Mouse (Mus musculus) urinary bladder, postnatal 0 days (tissue): Measurements from ENCODE around the gene Psmd13. TPM values are rescaled to one million over a fixed set of nuclear protein-coding genes. Genes with fewer than 3 reads are reported as not detected.

Experiments
- polyA plus RNA-seq: library from polyadenylated mRNA; unstranded; fragments of >200 nt; fragmentation: Nextera tagmentation; extraction: Ambion mirVana; gene quantifications from 2 replicates; pipeline ENCODE4 v1.2.1, GENCODE M21; 2015

Psmd13 gene
- 160 and 172 TPM in 2 replicates for polyA plus RNA-seq

GRCm38 (mm10) chr7:140881696-140882468, at the start of gene Psmd13, which contains the start of gene Sirt3:
Gene Psmd13 (plus strand): TSS chr7:140881968.
Gene Sirt3 (minus strand): TSS chr7:140882309.

DNA sequence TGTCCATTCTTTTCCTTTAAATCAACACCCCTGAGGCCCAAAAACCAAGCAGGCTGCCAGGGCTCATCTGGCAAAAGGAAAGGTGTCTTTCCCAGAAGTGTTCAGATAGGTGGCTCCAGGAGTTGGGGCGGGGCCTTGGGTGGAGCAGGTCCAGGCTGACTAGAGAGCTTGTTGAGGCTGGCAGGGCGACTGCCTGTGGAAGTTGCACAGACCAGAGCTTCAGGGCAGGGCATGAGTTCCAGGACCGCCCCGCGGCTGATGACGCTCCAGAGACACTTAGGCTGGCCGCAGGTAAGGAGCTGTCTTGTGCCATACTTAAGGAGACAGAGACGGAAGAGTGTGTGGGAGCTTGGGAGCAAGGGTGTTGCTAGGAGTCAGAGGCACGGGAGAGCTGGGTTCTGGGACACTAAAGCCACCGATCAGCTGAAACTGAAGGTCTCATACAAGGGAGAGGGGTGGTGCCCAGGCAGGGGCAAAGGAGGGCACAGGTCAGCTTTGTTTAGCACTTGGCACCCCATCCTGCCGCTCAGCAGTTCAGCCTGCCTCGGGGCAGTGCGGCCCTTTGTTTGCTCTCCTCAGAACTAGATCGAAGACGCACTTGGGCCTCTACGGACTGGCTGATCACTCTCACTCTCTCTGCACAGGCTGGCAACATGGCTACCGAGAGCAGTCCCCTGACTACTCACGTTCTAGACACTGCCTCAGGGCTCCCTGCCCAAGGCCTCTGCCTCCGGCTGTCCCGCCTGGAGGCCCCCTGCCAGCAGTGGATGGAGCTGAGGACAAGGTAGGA, 46.6 kb upstream of the Psmd13 start, which contains the start of gene Urah:
Urah (plus strand) TSS at position 51 of the 790 bp plus-strand sequence.

GRCm38 (mm10) chr7:140844905-140845665, 36.7 kb upstream of the Psmd13 start, which contains the start of gene Scgb1c1:
Gene Scgb1c1 (plus strand): TSS chr7:140845547.

DNA sequence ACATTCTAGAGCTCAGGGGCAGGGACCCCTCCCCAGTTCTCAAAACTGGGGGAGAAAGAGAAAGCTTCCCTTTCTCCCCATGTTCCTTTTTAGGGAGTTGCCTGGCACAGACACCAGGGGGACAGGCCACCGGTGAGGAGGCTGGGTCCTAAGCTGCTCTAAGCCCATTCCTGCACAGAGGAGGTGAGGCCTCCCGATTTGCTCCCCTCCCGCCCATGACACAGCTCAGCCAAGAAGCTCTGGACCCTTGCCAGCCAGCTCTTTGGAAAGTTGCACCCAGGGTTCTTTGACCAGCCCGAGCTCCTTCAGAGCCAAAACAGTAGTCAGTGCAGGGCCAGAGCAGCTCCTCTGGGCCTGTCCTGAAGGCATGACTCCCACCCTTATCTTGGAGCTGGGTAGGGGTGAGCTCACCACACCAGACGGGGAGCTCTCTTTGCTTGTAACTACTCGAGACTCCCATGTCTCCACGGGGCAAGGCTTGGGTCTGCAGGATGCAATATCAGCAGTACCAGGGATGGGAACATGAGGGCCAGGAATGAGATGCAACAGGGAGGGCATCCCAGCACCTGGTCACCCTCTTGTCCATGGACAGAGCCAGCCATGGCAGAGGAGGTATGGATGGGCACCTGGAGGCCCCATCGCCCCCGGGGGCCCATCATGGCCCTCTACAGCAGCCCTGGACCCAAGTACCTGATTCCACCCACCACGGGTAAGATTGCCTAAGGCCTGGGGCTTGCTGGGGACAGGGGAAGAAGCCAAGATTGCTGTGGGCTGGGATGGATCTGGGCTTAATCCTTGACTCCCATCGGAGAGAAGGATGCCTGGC, 33.8 kb upstream of the Psmd13 start, which contains the start of gene Odf3:
Odf3 (plus strand) TSS at position 51 of the 826 bp plus-strand sequence.

GRCm38 (mm10) chr7:140855860-140856784, 25.6 kb upstream of the Psmd13 start, which contains the start of gene Gm45785:
Gene Gm45785 (minus strand): TSS chr7:140856331.

GRCm38 (mm10) chr7:140856785-140857549, 24.8 kb upstream of the Psmd13 start, which contains the start of gene Ric8a:
Gene Ric8a (plus strand): TSS chr7:140856957.

GRCm38 (mm10) chr7:140857550-140858505, 23.9 kb upstream of the Psmd13 start, which contains the start of gene Bet1l:
Gene Bet1l (minus strand): TSS chr7:140857577.

GRCm38 (mm10) chr7:140900220-140900619, 18.5 kb downstream of the Psmd13 start, which contains the start of gene Cox8b:
Gene Cox8b (minus strand): TSS chr7:140900446.

DNA sequence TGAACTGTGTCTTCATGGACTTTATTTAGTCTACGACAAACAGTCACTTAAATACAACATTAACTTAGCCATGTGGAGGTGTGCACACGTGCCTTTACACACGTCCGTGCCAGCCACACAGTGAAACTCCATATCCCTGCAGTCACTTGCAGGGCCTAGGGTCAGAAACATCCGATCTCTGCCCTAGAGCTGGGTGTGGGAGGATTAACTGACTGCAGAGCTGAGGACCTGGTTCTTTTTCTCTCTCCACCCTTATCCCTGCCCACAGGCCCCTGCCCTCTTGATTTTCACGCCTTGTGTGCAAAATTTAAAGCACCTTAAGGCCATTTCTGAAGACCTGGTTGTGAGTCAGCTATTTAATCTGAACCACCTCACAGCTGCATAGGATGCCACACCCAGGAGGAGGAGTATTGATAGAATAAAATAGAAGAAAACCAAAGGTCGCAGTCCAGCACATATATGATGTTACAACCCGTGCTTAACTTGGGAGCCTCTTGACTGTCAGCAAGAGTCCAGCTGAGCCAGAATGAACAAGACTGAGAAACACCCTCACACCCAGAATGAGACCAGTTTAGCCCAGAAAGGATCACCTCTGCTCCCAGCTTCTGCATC, 38.8 kb downstream of the Psmd13 start, which contains the start of gene Nlrp6:
Nlrp6 (plus strand) TSS at position 485 of the 612 bp plus-strand sequence.

GRCm38 (mm10) chr7:140941222-140942051, 59.7 kb downstream of the Psmd13 start, which contains the start of gene Pgghg:
Gene Pgghg (plus strand): TSS chr7:140941391.

Other genes starting within 250 kb of the Psmd13 start
- not detected in 2 replicates for gene Olfr53, start 235.5 kb upstream of the Psmd13 start, polyA plus RNA-seq
- gene Olfr539, start 222.0 kb upstream of the Psmd13 start, polyA plus RNA-seq = not detected in 2 replicates
- not detected in 2 replicates for gene Olfr45, start 200.0 kb upstream of the Psmd13 start, polyA plus RNA-seq
- not detected in 2 replicates for gene Olfr541, start 184.7 kb upstream of the Psmd13 start, polyA plus RNA-seq
- 0.25 and 0.75 TPM in 2 replicates for gene Cyp2e1, start 118.2 kb upstream of the Psmd13 start, polyA plus RNA-seq
- 0.19 and 0.25 TPM in 2 replicates for gene Syce1, start 94.1 kb upstream of the Psmd13 start, polyA plus RNA-seq
- 0.55 and 0.98 TPM in 2 replicates for gene Zfp941, start 59.8 kb upstream of the Psmd13 start, polyA plus RNA-seq
- 9.5 and 11.1 TPM in 2 replicates for gene Urah, start 47.0 kb upstream of the Psmd13 start, polyA plus RNA-seq
- not detected in 2 replicates for gene Scgb1c1, start 36.4 kb upstream of the Psmd13 start, polyA plus RNA-seq
- 0.14 TPM in 1 of 2 replicates, not detected in the other for gene Odf3, start 34.2 kb upstream of the Psmd13 start, polyA plus RNA-seq
- gene Gm45785, start 25.6 kb upstream of the Psmd13 start, polyA plus RNA-seq = not detected in 2 replicates
- 50.8 and 53.1 TPM in 2 replicates for gene Ric8a, start 25.0 kb upstream of the Psmd13 start, polyA plus RNA-seq
- 39.9 and 50.6 TPM in 2 replicates for gene Bet1l, start 24.4 kb upstream of the Psmd13 start, polyA plus RNA-seq
- 16.6 and 18.1 TPM in 2 replicates for gene Sirt3, start 341 bp downstream of the Psmd13 start, polyA plus RNA-seq
- 0.43 and 0.74 TPM in 2 replicates for gene Cox8b, start 18.5 kb downstream of the Psmd13 start, polyA plus RNA-seq
- gene Nlrp6, start 38.9 kb downstream of the Psmd13 start, polyA plus RNA-seq = 0.08 and 0.22 TPM in 2 replicates
- 17.1 and 17.4 TPM in 2 replicates for gene Pgghg, start 59.4 kb downstream of the Psmd13 start, polyA plus RNA-seq
- 1.1 and 1.4 TPM in 2 replicates for gene Ifitm5, start 68.3 kb downstream of the Psmd13 start, polyA plus RNA-seq
- gene Gm45717, start 74.0 kb downstream of the Psmd13 start, polyA plus RNA-seq = 0.60 and 0.79 TPM in 2 replicates
- 1,342 and 1,631 TPM in 2 replicates for gene Ifitm2, start 74.0 kb downstream of the Psmd13 start, polyA plus RNA-seq
- 156 and 219 TPM in 2 replicates for gene Ifitm1, start 85.3 kb downstream of the Psmd13 start, polyA plus RNA-seq
- gene Ifitm3, start 128.8 kb downstream of the Psmd13 start, polyA plus RNA-seq = 730 and 992 TPM in 2 replicates
- gene Ifitm6, start 136.0 kb downstream of the Psmd13 start, polyA plus RNA-seq = 0.67 and 3.1 TPM in 2 replicates
- not detected in 2 replicates for gene Gm17387, start 147.2 kb downstream of the Psmd13 start, polyA plus RNA-seq
- gene B4galnt4, start 179.1 kb downstream of the Psmd13 start, polyA plus RNA-seq = 0.25 and 0.40 TPM in 2 replicates
- 29.1 and 32.9 TPM in 2 replicates for gene Pkp3, start 196.2 kb downstream of the Psmd13 start, polyA plus RNA-seq
- 4.8 and 5.7 TPM in 2 replicates for gene Sigirr, start 218.6 kb downstream of the Psmd13 start, polyA plus RNA-seq
- 3.7 and 5.5 TPM in 2 replicates for gene Ano9, start 235.8 kb downstream of the Psmd13 start, polyA plus RNA-seq
- gene Ptdss2, start 240.4 kb downstream of the Psmd13 start, polyA plus RNA-seq = 30.7 and 33.0 TPM in 2 replicates